Mouse (Mus musculus) liver, embryonic 14.5 days (tissue): ENCODE measurements around the gene Pfkl. TPM values are rescaled to one million over a fixed set of nuclear protein-coding genes. Genes with fewer than 3 reads are reported as not detected.

Experiments
- ATAC-seq: fragments of 200-750 bp; cut with Nextera tagmentation; 2 replicates; pipeline ENCODE4 v1.8.0; 2017; ENCODE audit warnings: moderate number of reproducible peaks, mild to moderate bottlenecking, moderate library complexity; ENCODE audit not compliant: insufficient read depth
- DNase-seq, 3 experiments: peaks; one replicate each; pipeline ENCODE4 v3.0.0-alpha.2; 2012 to 2013; ENCODE audit warnings: low read depth in 3 of 3, low spot score in 3 of 3
- H3K27ac ChIP-seq: fragments of 300-500 bp; sonication (generic); 2 replicates; pipeline ENCODE4 v1.5.1; 2014; ENCODE audit warnings: moderate library complexity, mild to moderate bottlenecking, control low read depth, inconsistent platforms
- H3K27me3 ChIP-seq: fragments of 300-500 bp; sonication (generic); 2 replicates; pipeline ENCODE4 v1.6.1; 2014; ENCODE audit warnings: mild to moderate bottlenecking, low read length, moderate library complexity; ENCODE audit not compliant: control insufficient read depth, insufficient read depth
- H3K36me3 ChIP-seq: fragments of 300-500 bp; sonication (generic); replicated peaks from 2 replicates; pipeline ENCODE4 v1.6.1; 2014; ENCODE audit warnings: low read depth; ENCODE audit not compliant: control insufficient read depth, insufficient read depth
- H3K4me1 ChIP-seq, 2 experiments: fragments of 200-500 bp in 1 of 2; fragments of 300-500 bp in 1 of 2; sonication (generic) in 1 of 2; replicated peaks; 2 replicates each; pipeline ENCODE4 v1.6.1; 2012 to 2014; ENCODE audit warnings: antibody characterized with exemption in 1 of 2, inconsistent platforms in 1 of 2, low read length in 1 of 2; ENCODE audit not compliant: control insufficient read depth in 2 of 2, insufficient read depth in 2 of 2
- H3K4me2 ChIP-seq: fragments of 300-500 bp; sonication (generic); 2 replicates; pipeline ENCODE4 v1.6.1; 2014; ENCODE audit warnings: low read depth, mild to moderate bottlenecking, control low read depth, moderate library complexity
- H3K4me3 ChIP-seq, 2 experiments: fragments of 200-500 bp in 1 of 2; fragments of 300-500 bp in 1 of 2; sonication (generic) in 1 of 2; 2 replicates each; pipeline ENCODE4 v1.5.1; 2012 to 2014; ENCODE audit warnings: low read depth in 2 of 2, low read length in 2 of 2, mild to moderate bottlenecking in 2 of 2, control low read depth in 1 of 2, inconsistent platforms in 1 of 2, moderate library complexity in 1 of 2; ENCODE audit not compliant: insufficient read depth in 1 of 2
- H3K9ac ChIP-seq: fragments of 300-500 bp; sonication (generic); replicated peaks from 2 replicates; pipeline ENCODE4 v1.6.1; 2014; ENCODE audit warnings: mild to moderate bottlenecking, control low read depth, moderate library complexity
- H3K9me3 ChIP-seq: fragments of 300-500 bp; sonication (generic); 2 replicates; pipeline ENCODE4 v1.6.1; 2016; ENCODE audit warnings: low read length, mixed read lengths; ENCODE audit not compliant: control insufficient read depth
- CTCF ChIP-seq: IDR thresholded peaks from 2 replicates; pipeline ENCODE4 v1.5.1; 2016; ENCODE audit warnings: antibody characterized with exemption, low read depth, control low read depth
- EP300 ChIP-seq: IDR thresholded peaks from 2 replicates; pipeline ENCODE4 v1.6.1; 2016; ENCODE audit warnings: antibody characterized with exemption, low read depth
- WGBS: fragments of 180-500 bp; shearing (Covaris S2); extraction: QIAGEN DNeasy Blood & Tissue Kit; methylation state at CpG from one replicate; pipeline ENCODE4 v1.1.7; 2014; ENCODE audit not compliant: insufficient replicate concordance; 5-methylcytosine and 5-hydroxymethylcytosine counted together
- polyA plus RNA-seq, 2 experiments: library from polyadenylated mRNA; depleted of rRNA in 1 of 2; stranded (reverse) in 1 of 2; unstranded in 1 of 2; fragments of >200 nt; fragmentation: Nextera tagmentation in 1 of 2; extraction: Ambion mirVana in 1 of 2; gene quantifications; 2 replicates each; pipeline versions ENCODE4 v1.2.1 to v1.2.3; 2012 to 2014

Gene Pfkl
- polyA plus RNA-seq, 2 experiments = 46.7 to 63.1 TPM

DNA sequence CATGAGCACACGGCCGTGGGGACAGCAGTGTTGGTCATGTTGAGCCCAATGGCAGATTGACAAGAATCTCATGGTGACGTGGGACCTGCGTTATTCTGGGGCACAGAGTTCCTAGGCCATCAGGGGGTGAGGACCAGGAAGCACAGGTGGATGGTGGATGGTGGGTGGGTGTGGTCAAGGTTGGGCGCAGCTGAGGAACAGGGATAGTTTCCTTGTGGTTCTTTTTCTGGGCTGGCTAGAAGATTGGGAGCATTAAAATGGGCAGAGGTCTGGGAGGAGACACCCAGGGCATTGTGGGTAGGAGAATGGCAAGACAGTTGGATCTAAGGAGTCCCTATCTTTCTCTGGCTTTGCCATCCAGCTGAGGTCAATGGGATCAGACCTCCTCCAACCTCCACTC is 31.8 kb upstream of the Pfkl start, which contains the start of gene Dnmt3l:
TSS of gene Dnmt3l (plus strand) at position 301 of the 400 bp plus-strand sequence.
- TF ChIP-seq EP300 (no peak), CTCF (no peak)
- H3K9me3 ChIP-seq = no peaks in the 10 kb centered on the region
- no peak within 1 kb of the TSS for H3K4me2 ChIP-seq
- ATAC-seq (no peak), DNase-seq (no peak)
- H3K4me1 ChIP-seq = no peaks in the 10 kb centered on the region
- no peak within 1 kb of the TSS for H3K4me3 ChIP-seq
- H3K27ac ChIP-seq = no peak within 1 kb of the TSS
- no peaks in the 10 kb centered on the region; the same call in 1 of the 2 replicates for H3K27me3 ChIP-seq
- 67% methylated on average over 5 of the region's 5 CpGs for WGBS
- H3K36me3 ChIP-seq = no peaks in the 10 kb centered on the region
- H3K9ac ChIP-seq = no peak within 1 kb of the TSS

DNA sequence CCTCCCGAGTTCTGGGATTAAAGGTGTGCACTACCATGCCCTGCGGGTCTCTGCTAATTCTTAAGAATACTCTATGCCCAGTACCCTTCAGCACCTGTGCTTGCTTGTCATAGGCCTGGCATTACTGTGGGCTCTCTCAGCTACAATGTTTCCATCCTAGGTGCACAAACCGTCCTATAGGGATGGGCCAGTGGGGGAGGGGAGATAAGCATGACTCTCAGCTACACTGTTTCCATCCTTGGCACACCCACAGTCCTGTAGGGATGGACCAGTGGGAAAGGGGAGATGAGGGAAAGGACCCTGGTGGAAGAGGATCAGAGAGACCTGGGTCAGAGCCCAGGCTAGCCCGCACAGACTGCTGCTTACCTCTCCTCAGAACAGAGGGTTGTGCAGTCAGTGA is 27.3 kb upstream of the Pfkl start:
- Histone ChIP-seq H3K4me2 (no peak overlapping the region), H3K27ac (no peak overlapping the region), H3K9me3 (no peaks in the 10 kb centered on the region), H3K4me1 (no peaks in the 10 kb centered on the region), H3K27me3 (no peaks in the 10 kb centered on the region), H3K36me3 (no peaks in the 10 kb centered on the region), H3K4me3 (no peak overlapping the region), H3K9ac (no peak overlapping the region)
- TF ChIP-seq EP300 (no peak), CTCF (no peak)
- WGBS = 58% methylated on average over 4 of the region's 4 CpGs
- no peak for DNase-seq
- ATAC-seq = no peak

GRCm38 (mm10) chr10:78031987-78032386 is 22.1 kb upstream of the Pfkl start:
- Histone ChIP-seq H3K9ac (no peak overlapping the region), H3K4me3 (no peak overlapping the region), H3K4me2 (no peak overlapping the region), H3K27ac (no peak overlapping the region), H3K36me3 (no peaks in the 10 kb centered on the region), H3K27me3 (no peaks in the 10 kb centered on the region), H3K4me1 (no peaks in the 10 kb centered on the region; a peak in 1 of 4 replicates), H3K9me3 (no peaks in the 10 kb centered on the region)
- TF ChIP-seq EP300 = no peak
- TF ChIP-seq CTCF = no peak
- DNase-seq (no peak), ATAC-seq (no peak)
- WGBS = 59% methylated on average over 2 of the region's 2 CpGs

DNA sequence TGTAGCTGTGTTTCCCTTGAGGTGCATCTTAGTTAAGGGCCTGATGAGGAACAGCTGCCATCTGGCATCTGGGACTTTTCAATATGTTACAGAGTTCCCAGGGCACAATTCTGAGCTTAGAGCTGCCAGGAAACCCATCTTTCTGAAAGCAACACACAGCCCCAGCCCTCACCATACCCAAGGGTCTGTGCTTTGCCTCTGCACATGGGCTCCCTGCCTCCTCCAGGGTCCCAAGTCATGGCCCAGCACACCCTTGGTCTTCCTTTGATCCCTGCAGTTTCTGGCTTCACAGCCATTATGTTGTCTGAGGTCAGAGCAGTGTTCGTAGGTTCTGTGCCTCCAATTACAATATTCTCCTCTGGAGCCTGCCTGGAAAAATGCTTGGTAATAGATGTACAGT is 19.2 kb upstream of the Pfkl start:
- ATAC-seq (no peak), DNase-seq (no peak)
- Histone ChIP-seq H3K9ac (no peak overlapping the region), H3K36me3 (no peaks in the 10 kb centered on the region), H3K27me3 (no peaks in the 10 kb centered on the region), H3K9me3 (no peaks in the 10 kb centered on the region), H3K4me3 (no peak overlapping the region), H3K4me2 (no peak overlapping the region), H3K4me1 (no peaks in the 10 kb centered on the region; a peak in 1 of 4 replicates), H3K27ac (no peak overlapping the region)
- TF ChIP-seq CTCF = no peak
- TF ChIP-seq EP300 = no peak
- WGBS = 90% methylated on average over 1 of the region's 1 CpGs

GRCm38 (mm10) chr10:78028129-78028528 is 18.2 kb upstream of the Pfkl start:
- no peaks in the 10 kb centered on the region for H3K9me3 ChIP-seq
- TF ChIP-seq EP300 (no peak), CTCF (peak; percentile 91)
- no peak overlapping the region for H3K9ac ChIP-seq
- DNase-seq (peak in 2 of 3 experiments; percentile 52 to 54), ATAC-seq (no peak)
- H3K36me3 ChIP-seq = no peaks in the 10 kb centered on the region
- 4% methylated on average over 5 of the region's 5 CpGs for WGBS
- H3K27ac ChIP-seq = no peak overlapping the region
- no peak overlapping the region for H3K4me3 ChIP-seq
- H3K27me3 ChIP-seq = no peaks in the 10 kb centered on the region
- no peak overlapping the region for H3K4me2 ChIP-seq
- no peaks in the 10 kb centered on the region; a peak in 1 of 4 replicates for H3K4me1 ChIP-seq
